Mouse (Mus musculus) ES-E14 (cell line): ENCODE measurements around the gene Plekhg5.

Experiments used
- CHD2 ChIP-seq: IDR thresholded peaks from 2 replicates; pipeline ENCODE4 v1.6.1; 2014; ENCODE audit warnings: mild to moderate bottlenecking, low read depth, low read length, inconsistent platforms
- MAFK ChIP-seq: IDR thresholded peaks from 2 replicates; pipeline ENCODE4 v1.6.1; 2014; ENCODE audit warnings: mild to moderate bottlenecking, low read depth, low read length, inconsistent platforms; ENCODE audit not compliant: insufficient read depth
- ZC3H11A ChIP-seq: IDR thresholded peaks from 2 replicates; pipeline ENCODE4 v1.6.1; 2012; ENCODE audit warnings: low read depth, mild to moderate bottlenecking, inconsistent platforms, low read length, borderline replicate concordance
- ZNF384 ChIP-seq: IDR thresholded peaks from 2 replicates; pipeline ENCODE4 v1.6.1; 2012; ENCODE audit warnings: low read depth, low read length, inconsistent platforms

GRCm38 (mm10) chr4:152077191-152077590 is 4.9 kb downstream of the Plekhg5 start:
- no peak for TF ChIP-seq ZNF384
- TF ChIP-seq MAFK, result no peak
- no peak for TF ChIP-seq ZC3H11A
- no peak for TF ChIP-seq CHD2
